Mouse (Mus musculus) bone marrow, adult 2 months (tissue): Measurements from ENCODE around the gene Sag. TPM values are rescaled to one million over a fixed set of nuclear protein-coding genes. Genes with fewer than 3 reads are reported as not detected.

ENCODE experiments used
- H3K27ac ChIP-seq: fragments of 200-500 bp; 2 replicates; pipeline ENCODE4 v1.5.1; 2012; ENCODE audit warnings: low read depth, mild to moderate bottlenecking, control low read depth, inconsistent platforms, low read length; ENCODE audit not compliant: control insufficient read depth, poor library complexity, insufficient read depth
- H3K4me1 ChIP-seq: fragments of 200-500 bp; 2 replicates; pipeline ENCODE4 v1.6.1; 2011; ENCODE audit warnings: low read length; ENCODE audit not compliant: control insufficient read depth, insufficient read depth
- H3K4me3 ChIP-seq: fragments of 200-500 bp; replicated peaks from 2 replicates; pipeline ENCODE3; 2011; ENCODE audit warnings: mild to moderate bottlenecking, low read depth, low read length, control low read depth; ENCODE audit not compliant: control insufficient read depth
- CTCF ChIP-seq: fragments of 200-500 bp; IDR thresholded peaks from 2 replicates; pipeline ENCODE4 v1.5.1; 2011; ENCODE audit warnings: low read length, control low read depth; ENCODE audit not compliant: control insufficient read depth, insufficient read depth
- POLR2A ChIP-seq: fragments of 200-500 bp; IDR thresholded peaks from 2 replicates; pipeline ENCODE4 v1.6.1; 2011; ENCODE audit warnings: low read depth, mild to moderate bottlenecking, control low read depth, low read length, borderline replicate concordance; ENCODE audit not compliant: control insufficient read depth
- WGBS: fragments of 180-500 bp; shearing (Covaris S2); methylation state at CpG from one replicate; pipeline ENCODE4 v1.1.7; 2018; 5-methylcytosine and 5-hydroxymethylcytosine counted together
- polyA plus RNA-seq: library from polyadenylated mRNA; stranded (reverse); fragments of >200 nt; gene quantifications from 2 replicates; pipeline ENCODE4 v1.2.4, GENCODE M21; 2011; ENCODE audit warnings: low replicate concordance; ENCODE audit not compliant: missing spikeins, insufficient read depth, insufficient read length

Gene Sag
- polyA plus RNA-seq, 1 experiment: 7.0 TPM

- no peaks in the 10 kb centered on the region for H3K4me1 ChIP-seq
- WGBS: 52% methylated on average over 2 of the region's 2 CpGs
- no peak for TF ChIP-seq POLR2A
- TF ChIP-seq CTCF: no peak
- no peak overlapping the region for H3K4me3 ChIP-seq
- no peak overlapping the region for H3K27ac ChIP-seq
These were observed 5.2 kb upstream of the Sag start for GRCm38 (mm10) chr1:87798306-87798705.

- 86% methylated on average over 1 of the region's 1 CpGs for WGBS
These were observed 4.3 kb downstream of the Sag start for GRCm38 (mm10) chr1:87807751-87808150.

GRCm38 (mm10) chr1:87811391-87811790 lies 7.9 kb downstream of the Sag start:
- H3K4me1 ChIP-seq: peaks cover 2% of the 10 kb centered on the region; the same call in 1 of the 2 replicates
- TF ChIP-seq CTCF: no peak
- TF ChIP-seq POLR2A: no peak
- WGBS: 53% methylated on average over 7 of the region's 7 CpGs
- no peak overlapping the region for H3K4me3 ChIP-seq
- no peak overlapping the region for H3K27ac ChIP-seq

More at GRCm38 (mm10) chr1:87807751-87808150, 4.3 kb downstream of the Sag start:
- no peaks in the 10 kb centered on the region for H3K4me1 ChIP-seq
- H3K4me3 ChIP-seq: no peak overlapping the region
- TF ChIP-seq POLR2A (no peak), CTCF (no peak)
- no peak overlapping the region for H3K27ac ChIP-seq

GRCm38 (mm10) chr1:87812061-87812460 lies 8.6 kb downstream of the Sag start:
- TF ChIP-seq POLR2A: no peak
- TF ChIP-seq CTCF: no peak
- H3K4me3 ChIP-seq: no peak overlapping the region
- H3K4me1 ChIP-seq: peaks cover 2% of the 10 kb centered on the region; the same call in 1 of the 2 replicates
- 87% methylated on average over 10 of the region's 10 CpGs for WGBS
- no peak overlapping the region for H3K27ac ChIP-seq

GRCm38 (mm10) chr1:87813155-87813554 lies 9.7 kb downstream of the Sag start:
- WGBS: 82% methylated on average over 6 of the region's 6 CpGs
- Histone ChIP-seq H3K4me3 (no peak overlapping the region), H3K27ac (no peak overlapping the region), H3K4me1 (peaks cover 2% of the 10 kb centered on the region; the same call in 1 of the 2 replicates)
- no peak for TF ChIP-seq CTCF
- TF ChIP-seq POLR2A: no peak

- no peak overlapping the region for H3K4me3 ChIP-seq
- no peak for TF ChIP-seq CTCF
- no peak for TF ChIP-seq POLR2A
- WGBS: 39% methylated on average over 7 of the region's 7 CpGs
- H3K4me1 ChIP-seq: peaks cover 2% of the 10 kb centered on the region; the same call in 1 of the 2 replicates
- 0 out of 2 replicates have a peak overlapping the region, but pooled peaks have one; percentile 7 for H3K27ac ChIP-seq
These were observed 10.2 kb downstream of the Sag start for GRCm38 (mm10) chr1:87813681-87814080.

- Histone ChIP-seq H3K4me1 (peaks cover 6% of the 10 kb centered on the region; the same call in 1 of the 2 replicates), H3K27ac (no peak overlapping the region), H3K4me3 (no peak overlapping the region)
- no peak for TF ChIP-seq CTCF
- 64% methylated on average over 10 of the region's 10 CpGs for WGBS
These were observed 21.0 kb downstream of the Sag start for GRCm38 (mm10) chr1:87824420-87824995.

GRCm38 (mm10) chr1:87825281-87825680 lies 21.8 kb downstream of the Sag start:
- WGBS: 78% methylated on average over 5 of the region's 5 CpGs
- TF ChIP-seq POLR2A (no peak), CTCF (no peak)

More at GRCm38 (mm10) chr1:87825281-87825680, 21.8 kb downstream of the Sag start:
- H3K4me1 ChIP-seq: peaks cover 6% of the 10 kb centered on the region; the same call in 1 of the 2 replicates
- no peak overlapping the region for H3K27ac ChIP-seq
- H3K4me3 ChIP-seq: no peak overlapping the region
